Mouse (Mus musculus) gastrocnemius, adult 8-10 months (tissue): Measurements from ENCODE around the gene Bcl2l13. TPM values are rescaled to one million over a fixed set of nuclear protein-coding genes. Genes with fewer than 3 reads are reported as not detected.
"Not testable (repeated sequence)": the region's sequence is repeated elsewhere in the genome, so short reads cannot be mapped to it uniquely, and the experiment has no call there.

Source experiments
- DNase-seq, 2 experiments: peaks; one replicate each; pipeline ENCODE4 v3.0.0; 2022; ENCODE audit warnings: low spot score in 2 of 2
- total RNA-seq, 4 experiments: library from RNA; stranded (reverse); gene quantifications; 2 replicates each; pipeline ENCODE4 v1.2.4; 2022

Gene Bcl2l13
- total RNA-seq, 4 experiments from 2014 or later = 76.1 to 93.6 (median 84.7) TPM

DNA sequence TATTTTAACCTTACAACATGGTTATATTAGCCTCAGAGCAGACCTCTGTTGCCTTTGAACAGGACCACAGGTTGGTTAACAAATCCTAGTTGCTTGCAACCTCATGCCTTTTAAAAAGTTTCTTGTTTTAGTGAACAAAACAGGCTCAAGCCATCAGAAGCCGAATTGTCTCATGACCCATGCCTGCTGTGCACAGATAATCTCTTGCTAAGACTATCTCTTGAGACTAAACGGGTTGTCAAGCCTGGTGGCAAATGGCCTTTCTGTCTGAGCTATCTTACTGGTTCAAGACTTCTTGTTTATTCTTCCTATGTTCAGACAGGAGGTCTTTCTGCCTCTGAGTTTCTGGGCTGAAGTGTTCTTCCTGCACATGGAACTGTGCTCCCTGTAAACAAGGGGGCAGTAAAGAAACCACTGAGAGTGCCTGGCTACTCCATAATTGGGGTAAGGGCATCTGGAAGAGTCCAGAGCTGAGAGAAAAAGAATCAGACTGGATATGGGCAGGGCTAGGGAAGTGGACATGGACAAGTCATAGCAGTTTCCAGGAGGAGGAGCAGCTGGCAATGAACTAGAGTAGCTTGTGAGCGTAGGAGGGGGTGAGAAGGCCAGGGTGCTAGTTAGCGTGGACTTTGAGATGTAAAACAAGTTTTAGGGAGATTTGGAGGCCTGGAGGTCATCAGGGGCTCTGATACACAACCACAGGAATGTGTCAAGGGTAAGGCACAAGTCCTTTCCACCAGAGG is 5.0 kb upstream of the Bcl2l13 start:
- DNase-seq = no peak

DNA sequence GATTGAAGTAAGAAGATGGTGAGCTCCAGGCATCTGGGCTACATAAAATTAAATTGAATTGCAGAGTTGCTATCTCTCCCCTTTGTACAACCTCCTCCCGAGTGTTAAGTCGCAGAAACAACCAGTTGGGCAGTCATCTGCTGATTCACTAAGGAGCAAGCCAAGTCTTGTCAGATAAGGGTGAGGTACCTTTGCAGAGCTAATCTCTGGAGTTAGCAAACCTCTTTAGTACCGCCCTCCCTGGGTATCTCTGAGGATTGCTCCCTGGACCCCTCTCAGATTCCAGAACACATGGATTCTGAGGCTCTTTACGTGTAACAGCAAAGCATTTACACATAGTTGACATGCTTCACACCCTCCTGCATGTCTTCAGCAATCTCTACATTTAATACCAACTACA is 3.9 kb upstream of the Bcl2l13 start:
- DNase-seq = no peak

DNA sequence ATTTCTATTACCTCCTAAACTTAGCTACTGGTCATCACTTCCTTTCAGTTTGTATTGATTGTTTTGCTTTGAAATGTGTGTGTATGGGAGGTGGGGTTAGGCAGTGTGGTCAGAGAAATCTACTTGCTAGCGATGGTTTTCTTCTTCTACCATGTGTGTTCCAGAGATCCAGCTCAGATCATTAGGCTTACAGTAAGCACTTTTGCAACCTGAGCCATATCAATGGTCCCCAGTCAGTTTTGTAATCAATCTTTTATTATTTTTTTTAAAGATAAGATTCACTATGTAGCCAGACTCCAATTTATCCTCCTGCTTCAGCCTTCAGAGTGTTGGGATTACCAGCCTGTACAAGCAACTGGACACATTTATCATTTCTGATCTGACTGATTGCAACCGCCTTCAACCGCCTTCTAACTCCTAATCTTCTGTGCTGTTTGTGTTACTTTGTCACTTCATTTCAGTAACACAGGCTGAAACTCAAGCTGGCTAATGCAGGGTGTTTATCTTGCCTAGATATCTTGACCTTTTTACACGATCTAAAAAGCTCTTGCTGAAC is 1.2 kb upstream of the Bcl2l13 start:
- no peak for DNase-seq

DNA sequence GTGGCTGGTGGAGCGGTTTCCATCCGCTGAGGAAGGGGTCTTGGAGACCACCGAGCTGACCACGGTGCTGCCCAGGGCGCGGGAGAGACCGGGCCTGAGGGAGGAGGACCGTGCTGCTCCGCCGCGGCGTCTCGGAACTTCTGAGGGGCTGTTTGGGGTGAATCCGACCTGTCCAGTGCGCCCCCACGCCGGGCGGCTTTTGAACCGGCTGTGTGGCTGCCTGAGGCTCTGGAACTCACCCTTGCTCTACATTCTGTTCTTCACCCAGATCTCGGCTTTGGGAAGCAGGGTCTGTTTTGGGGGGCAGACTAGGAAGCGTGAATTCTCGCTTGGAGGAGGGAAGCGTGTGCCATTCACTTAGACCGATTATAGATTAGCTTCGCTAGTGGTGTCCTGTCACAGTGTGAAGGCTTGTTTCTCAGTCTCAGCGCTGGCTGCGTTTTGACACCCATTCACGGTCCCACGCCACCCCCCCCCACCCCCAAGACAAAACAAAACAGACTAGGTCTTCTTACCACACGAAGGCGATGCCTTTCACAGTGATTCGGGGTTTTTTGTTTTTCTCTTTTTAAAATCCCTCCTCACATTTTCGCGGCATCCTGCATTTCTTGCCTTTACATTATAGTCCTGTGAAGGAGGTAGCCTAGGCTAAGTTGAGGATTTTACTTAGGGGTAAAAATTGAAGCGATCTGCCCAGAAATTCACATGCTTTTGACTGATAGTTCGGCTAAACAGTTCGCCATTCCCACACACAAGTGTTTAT is 558 bp downstream of the Bcl2l13 start:
- DNase-seq = peak in 1 of 2 experiments; percentile 14

DNA sequence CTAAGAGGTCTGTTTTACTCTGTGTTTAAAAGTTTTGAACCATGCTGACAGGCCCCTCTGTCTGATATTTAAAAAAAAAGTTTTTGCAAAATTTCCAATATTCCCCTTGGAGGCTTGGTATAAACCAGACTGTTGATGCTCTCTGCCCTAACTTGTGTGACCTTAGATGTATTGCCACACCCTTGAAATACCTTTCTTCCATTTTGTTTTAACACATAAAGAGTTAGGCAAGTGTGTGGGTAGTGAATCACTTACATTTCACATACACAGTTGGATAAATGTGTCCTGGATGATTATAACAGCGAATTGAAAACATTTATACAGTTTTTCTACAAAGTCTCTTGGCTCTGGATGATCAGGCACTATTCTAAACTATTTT is 1.1 kb downstream of the Bcl2l13 start:
- no peak for DNase-seq

DNA sequence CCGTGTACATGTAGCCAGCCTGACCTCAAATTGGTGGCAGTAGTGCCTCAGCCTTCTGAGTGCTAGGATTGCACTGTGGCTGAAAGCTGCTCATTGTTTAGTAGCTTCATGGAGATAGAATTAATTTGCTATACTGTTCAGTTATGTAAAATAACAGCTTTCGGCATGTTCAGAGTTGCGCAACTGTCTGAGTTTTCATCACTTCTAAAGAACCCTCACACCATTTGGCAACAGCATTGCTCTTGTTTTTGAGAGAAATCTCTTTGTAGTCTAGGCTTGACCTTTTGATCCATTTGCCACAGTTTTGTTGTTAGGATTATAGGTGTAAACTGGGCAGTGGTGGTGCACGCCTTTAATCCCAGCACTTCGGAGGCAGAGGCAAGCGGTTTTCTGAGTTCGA is 4.2 kb downstream of the Bcl2l13 start:
- no peak for DNase-seq

DNA sequence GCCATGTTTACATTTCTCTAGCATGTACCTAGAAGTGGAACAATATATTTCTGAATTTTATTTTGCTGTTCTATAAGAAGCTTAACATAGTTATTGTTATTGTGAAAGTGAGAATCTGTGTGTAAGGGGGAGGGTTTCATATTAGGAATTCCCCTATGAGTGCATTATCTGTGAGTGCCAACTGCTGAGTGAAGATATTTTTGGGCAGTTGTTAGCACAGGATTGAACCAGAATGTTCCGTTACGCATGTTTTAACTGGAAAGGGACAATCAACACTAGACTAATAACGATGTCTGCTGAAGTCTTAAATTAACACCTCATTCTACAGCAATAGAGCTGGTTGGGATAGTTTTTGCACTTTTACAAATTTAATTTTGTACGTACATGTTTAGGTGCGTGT is 5.7 kb downstream of the Bcl2l13 start:
- no peak for DNase-seq

DNA sequence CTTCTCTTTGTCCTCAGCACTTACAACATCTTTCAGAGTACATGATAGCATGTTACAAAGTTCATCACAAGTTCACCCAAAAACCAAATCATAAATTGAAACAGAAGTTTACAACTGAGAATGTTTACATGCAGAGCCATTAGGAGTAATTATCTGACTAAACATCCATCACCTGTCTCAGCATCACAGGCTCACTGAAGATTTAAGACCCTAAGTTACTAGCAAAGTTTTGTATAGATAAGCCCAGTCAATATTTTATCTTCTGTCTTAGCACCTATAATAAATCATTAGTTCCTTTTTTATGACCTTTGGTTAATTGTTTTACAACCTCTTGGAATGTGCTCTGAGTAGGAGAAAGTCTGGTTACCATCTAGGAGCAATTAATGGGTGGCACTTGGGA is 14.7 kb downstream of the Bcl2l13 start:
- DNase-seq = not testable (repeated sequence)

DNA sequence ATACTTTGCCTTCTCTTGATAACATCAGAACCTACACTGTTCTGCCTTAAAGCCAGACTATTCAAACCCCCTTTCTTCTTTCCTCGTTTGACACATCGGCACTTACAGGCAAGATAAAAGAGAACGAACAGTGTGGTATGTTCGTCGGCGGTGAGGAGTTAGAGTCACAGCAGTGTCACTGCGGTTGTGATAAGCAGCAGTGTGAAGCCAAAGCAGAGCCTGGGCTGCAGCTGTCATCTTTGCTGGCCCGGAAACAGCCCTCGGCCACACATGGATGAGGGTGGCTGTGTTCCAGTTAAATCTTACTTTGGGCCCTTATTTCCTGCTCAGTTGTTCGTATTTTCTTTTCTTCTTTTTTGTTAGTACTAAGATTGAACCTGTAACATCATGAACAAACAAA is 18.4 kb downstream of the Bcl2l13 start:
- DNase-seq = no peak

DNA sequence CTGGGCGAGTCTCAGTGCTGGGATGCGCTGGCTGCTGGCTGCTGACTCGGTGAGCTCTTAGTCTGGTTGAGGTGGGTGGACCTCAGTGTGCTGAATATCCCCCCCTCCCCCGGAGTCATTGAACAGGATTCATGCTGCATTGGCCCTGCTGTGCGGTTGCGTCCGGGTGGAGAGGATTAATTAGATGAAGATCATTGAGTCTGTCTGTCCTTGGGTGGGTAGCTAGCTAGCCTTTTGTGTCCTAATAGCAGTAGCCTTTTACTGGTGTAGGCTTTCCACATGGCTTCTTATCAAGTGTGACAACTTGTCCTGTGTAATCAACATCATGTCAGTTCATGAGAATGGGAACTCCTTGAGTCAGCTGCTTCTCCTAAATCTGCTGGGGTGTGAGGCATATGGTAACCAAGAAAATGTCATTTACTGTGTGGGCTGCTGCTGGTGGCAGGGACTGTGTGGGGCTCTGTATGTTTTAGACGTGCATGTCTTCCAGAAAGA is 22.3 kb downstream of the Bcl2l13 start:
- DNase-seq = no peak

DNA sequence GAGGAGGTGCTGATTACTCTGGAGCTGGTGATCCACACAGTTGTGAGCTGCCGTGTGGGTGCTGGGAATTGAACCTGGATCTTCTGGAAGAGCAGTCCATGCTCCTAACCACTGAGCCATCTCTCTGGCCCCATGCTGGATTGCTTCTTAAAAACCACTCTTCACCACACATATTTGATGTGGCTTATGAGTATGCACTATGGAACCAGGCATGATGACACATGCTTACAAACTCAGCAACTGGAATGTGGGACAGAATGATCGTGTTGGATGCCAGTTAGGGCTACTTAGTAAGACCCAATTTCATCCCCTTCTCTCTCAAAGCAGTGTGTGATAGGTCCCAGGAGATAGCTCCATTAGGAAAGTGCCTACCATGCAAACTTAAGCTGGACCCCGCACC is 24.1 kb downstream of the Bcl2l13 start:
- DNase-seq = no peak

DNA sequence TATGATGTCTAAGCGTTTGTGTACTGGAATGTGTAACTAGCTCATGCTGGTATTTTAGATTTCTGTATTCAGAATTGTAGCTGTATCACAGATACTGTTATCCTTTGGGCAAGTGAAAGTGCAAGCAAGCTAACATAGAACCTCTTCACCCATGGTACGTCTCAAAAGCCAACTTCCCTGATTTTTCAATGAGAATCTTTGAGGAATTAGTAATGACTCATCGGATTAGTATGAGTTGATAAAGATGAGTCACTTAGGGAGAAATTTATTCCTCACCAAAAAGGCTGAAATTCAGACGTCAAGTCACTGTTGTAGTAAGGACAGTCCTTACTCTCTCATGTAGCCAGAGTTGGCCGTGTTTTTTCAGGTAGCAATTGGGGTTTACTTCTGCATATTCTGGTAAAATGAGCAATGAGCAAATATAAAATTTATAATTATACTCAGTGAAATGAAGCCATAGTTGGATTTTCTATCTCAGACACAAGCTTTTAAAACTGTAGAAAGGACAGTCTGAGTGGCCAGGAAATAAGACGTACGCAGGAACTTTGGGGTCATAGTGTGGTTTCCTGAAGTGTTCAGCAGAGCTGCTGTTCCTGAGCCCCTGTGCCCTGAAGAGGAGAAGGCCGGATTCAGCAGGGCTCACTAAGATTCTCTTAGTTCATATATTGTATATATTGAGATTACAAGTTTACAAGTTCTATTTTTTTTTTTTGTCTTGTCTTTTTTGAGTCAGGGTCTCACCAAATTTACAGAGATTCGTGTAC is 30.2 kb downstream of the Bcl2l13 start:
- no peak for DNase-seq

DNA sequence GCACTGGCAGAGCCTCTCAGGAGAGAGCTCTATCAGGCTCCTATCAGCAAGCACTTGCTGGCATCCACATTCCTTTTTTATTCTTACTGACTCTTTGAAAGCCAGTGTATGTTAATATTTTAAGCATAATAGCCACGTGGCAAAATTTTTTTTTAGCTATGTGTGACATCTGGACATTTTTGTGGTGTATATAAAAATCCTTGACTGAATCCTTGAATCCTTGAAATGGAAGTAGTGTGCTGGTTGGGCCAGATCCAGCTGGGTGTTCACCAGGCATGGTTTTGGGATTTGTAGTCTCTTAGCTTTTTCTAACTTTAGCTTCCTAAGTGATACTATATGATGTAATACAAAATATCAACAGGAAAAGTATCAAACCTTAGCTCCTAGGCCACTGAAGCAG is 32.8 kb downstream of the Bcl2l13 start:
- no peak for DNase-seq

DNA sequence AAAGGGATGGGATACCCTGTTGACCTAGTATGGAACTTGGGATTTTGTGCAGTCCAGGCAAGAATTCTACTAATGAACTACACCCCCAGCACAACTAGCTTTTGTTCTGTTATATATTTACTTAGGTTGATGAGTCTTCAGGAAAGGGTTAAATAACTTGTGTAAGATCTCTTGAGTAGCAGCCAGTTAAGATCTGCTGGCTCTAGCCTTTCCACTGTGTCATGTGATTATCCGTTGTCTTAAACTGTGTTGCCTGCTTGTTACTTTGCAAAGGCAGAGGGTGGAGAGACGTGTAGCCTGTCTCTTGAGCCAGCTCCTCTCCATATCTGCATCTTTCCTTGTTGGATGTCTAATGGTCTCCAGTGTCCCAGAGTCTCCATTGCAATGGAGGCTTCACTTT is 35.3 kb downstream of the Bcl2l13 start:
- DNase-seq = no peak

DNA sequence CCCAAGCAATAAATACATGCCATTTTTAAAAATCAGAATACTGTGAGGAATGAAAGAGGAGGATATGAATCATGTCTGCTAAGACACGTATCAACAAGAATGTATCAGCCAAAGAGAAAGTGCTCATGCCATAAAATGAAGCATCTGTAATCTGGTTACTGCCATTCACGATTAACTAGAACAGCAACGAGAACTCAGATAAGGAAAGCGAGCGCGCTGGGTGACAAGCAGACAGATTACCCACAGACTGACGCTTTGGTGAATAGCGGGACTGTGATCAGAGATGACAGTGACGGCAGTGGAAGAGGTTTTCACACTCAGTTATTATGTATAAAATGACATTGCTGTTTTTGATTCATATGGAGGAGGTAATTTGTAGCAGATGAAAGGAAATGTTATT is 37.9 kb downstream of the Bcl2l13 start:
- no peak for DNase-seq

DNA sequence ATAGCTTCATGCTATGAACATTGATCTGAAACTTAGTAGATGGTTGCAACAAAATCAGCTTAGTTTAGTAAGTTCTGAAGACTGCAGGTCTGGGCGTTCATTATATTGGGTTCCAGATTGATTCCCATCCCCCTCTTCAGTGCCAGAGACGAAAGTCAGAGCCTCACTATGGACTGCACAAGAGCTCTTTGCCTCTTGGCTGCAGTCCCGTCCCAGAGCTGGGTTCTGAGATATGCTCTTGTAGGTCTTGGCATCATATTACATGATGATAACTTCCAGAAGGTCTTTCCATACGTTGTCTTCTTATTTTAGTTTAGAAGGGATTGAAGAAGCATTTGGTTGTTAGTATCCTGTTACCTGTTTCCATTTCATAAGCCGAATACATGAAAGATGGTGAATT is 43.0 kb downstream of the Bcl2l13 start:
- no peak for DNase-seq

DNA sequence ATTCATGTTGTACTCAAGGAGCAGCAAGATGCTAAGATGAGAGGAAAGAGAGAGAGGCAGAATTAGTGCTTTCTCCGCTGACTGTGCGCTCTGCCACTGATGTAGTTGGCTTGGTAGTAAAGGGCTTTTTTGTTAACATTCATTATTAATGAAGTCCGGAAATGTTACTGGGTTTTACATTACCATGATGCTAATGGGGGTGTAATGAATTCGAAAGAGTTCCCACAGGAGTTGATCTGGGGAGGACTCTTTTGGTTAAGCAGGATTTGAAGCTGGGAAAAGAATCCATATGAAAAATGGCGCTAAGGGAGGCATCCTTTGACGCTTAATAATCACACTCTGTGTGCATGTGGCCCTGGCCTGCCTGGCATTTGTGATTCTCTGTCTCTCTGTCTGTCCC is 48.4 kb downstream of the Bcl2l13 start:
- no peak for DNase-seq

DNA sequence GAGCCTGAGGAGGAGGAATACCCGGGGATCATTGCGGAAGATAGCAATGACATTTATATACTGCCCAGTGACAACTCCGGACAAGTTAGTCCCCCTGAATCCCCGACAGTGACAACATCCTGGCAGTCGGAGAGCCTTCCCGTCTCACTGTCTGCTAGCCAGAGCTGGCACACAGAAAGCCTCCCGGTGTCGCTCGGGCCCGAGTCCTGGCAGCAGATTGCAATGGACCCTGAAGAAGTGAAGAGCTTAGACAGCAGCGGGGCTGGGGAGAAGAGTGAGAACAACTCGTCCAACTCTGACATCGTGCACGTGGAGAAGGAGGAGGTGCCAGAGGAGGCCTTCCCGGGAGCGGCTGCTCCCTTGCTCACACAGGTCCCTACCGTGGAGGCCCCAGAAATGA is 50.7 kb downstream of the Bcl2l13 start:
- DNase-seq = no peak

DNA sequence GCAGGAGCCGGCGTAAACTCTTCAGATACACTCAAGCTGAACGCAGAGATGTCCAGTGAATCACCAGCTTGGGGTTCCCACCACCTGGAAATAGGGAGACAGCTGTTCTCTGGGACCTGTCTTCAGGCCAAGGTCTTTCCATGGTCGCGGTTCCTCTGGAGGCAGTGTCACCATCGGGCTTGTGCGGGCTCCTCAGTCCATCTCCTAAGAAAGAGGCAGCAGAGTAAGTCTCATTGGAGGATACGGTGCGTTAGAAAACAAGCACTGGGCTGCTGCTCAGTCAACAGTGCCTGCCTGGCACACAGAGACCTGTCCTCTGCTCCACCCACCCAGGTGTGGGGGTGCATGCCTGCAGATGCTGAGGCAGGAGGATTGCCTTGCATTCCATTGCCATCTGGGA is 58.1 kb downstream of the Bcl2l13 start:
- DNase-seq = no peak

DNA sequence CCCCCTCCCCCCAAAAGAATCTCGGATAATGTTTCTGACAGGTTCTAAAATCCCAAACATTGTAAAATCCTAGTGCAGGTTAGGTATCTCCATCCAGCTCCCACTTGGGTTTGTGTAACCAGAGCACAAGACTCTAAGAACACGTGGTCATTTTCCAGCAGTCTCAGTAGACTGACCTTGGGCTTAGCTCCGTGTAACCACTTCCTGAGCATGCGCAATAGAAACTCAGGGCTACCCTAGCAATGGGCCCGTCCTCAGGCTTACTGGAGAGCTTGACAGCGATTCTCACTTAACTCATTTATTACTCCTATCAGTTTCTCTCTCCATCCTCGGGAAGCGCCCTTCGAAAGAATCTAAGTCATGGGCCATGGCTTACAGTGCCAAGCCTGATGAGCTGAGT is 58.5 kb downstream of the Bcl2l13 start:
- DNase-seq = no peak

DNA sequence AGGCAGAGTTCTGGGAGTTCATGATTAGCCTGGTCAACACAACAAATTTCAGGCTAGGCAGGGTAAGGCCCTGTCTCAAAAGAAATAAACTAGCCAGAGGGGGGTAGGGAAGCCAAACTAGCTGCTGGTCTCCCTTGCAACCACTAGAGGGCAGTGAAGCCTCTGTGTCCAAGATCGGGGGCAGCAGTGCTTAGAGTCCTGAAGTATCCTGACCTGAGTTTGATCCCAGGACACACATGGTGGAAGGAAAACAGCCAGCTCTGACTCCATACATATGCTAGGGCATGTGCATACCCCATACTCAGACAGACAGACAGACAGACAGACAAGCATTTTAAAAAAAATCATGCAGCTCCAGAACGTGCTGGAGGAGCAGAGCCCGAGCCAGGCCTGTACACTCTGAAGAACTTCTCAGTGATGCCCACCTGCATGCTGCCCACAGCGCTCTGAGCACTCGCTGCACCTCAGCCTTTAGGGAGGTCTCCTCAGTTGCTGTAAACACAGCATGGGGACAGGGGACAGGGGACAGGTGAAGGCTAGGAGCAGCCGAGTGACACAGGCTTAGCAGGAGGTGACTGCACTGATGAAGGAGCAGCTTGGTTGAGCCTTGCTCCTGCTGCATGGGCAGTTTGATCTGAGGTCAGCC is 62.3 kb downstream of the Bcl2l13 start:
- DNase-seq = no peak
